Mouse (Mus musculus): ENCODE measurements at regions not wholly inside any gene's neighbourhood (a gene's known extent, or its start where the extent isn't known, plus 50 kb on each side); places are given as distances from the start of the nearest gene placed in this dataset.

- H3K36me3 ChIP-seq = no peaks in the 10 kb centered on the region
- WGBS = 86% methylated on average over 2 of the region's 2 CpGs
- H3K4me3 ChIP-seq (replicated peaks) = no peak overlapping the region
- no peaks in the 10 kb centered on the region for H3K9me3 ChIP-seq
- ATAC-seq = no peak
- H3K4me1 ChIP-seq (replicated peaks) = peaks cover 9% of the 10 kb centered on the region; the same call in 1 of the 2 replicates
- H3K9ac ChIP-seq = no peak overlapping the region
- H3K27ac ChIP-seq = no peak overlapping the region
- no peak overlapping the region for H3K4me2 ChIP-seq (replicated peaks)
- H3K27me3 ChIP-seq (replicated peaks) = no peaks in the 10 kb centered on the region
Measured at GRCm38 (mm10) chr7:111257842-111258241, 175.0 kb upstream of the Eif4g2 start.

- Histone ChIP-seq H3K27ac (no peak overlapping the region), H3K4me2 (replicated peaks) (no peak overlapping the region), H3K4me1 (replicated peaks) (peaks cover 9% of the 10 kb centered on the region; the same call in 1 of the 2 replicates), H3K27me3 (replicated peaks) (no peaks in the 10 kb centered on the region), H3K36me3 (no peaks in the 10 kb centered on the region), H3K9ac (no peak overlapping the region), H3K4me3 (replicated peaks) (no peak overlapping the region), H3K9me3 (no peaks in the 10 kb centered on the region)
- 89% methylated on average over 2 of the region's 2 CpGs for whole genome bisulfite sequencing
- no peak for ATAC-seq
Measured at GRCm38 (mm10) chr7:111256199-111256598, 173.4 kb upstream of the Eif4g2 start.

GRCm38 (mm10) chr7:111249606-111250005, 166.8 kb upstream of the Eif4g2 start:
- no peaks in the 10 kb centered on the region for H3K36me3 ChIP-seq
- H3K27ac ChIP-seq = no peak overlapping the region
- no peaks in the 10 kb centered on the region for H3K9me3 ChIP-seq
- no peaks in the 10 kb centered on the region for H3K27me3 ChIP-seq (replicated peaks)
- no peak overlapping the region for H3K4me2 ChIP-seq (replicated peaks)
- 30% methylated on average over 5 of the region's 5 CpGs for WGBS
- no peak overlapping the region for H3K9ac ChIP-seq
- no peak overlapping the region for H3K4me3 ChIP-seq (replicated peaks)
- H3K4me1 ChIP-seq (replicated peaks) = no peaks in the 10 kb centered on the region
- peak; percentile 53; the same call in 1 of the 2 replicates for ATAC-seq

- Histone ChIP-seq H3K4me2 (replicated peaks) (no peak overlapping the region), H3K36me3 (no peaks in the 10 kb centered on the region), H3K27me3 (replicated peaks) (no peaks in the 10 kb centered on the region), H3K4me3 (replicated peaks) (no peak overlapping the region), H3K9me3 (no peaks in the 10 kb centered on the region), H3K4me1 (replicated peaks) (no peaks in the 10 kb centered on the region), H3K9ac (no peak overlapping the region), H3K27ac (no peak overlapping the region)
- WGBS = 93% methylated on average over 8 of the region's 8 CpGs
- no peak for ATAC-seq
Measured at GRCm38 (mm10) chr7:111245488-111245887, 162.7 kb upstream of the Eif4g2 start.

GRCm38 (mm10) chr7:111245067-111245466, 162.2 kb upstream of the Eif4g2 start:
- no peaks in the 10 kb centered on the region for H3K36me3 ChIP-seq
- H3K9ac ChIP-seq = no peak overlapping the region
- H3K4me1 ChIP-seq (replicated peaks) = no peaks in the 10 kb centered on the region
- H3K9me3 ChIP-seq = no peaks in the 10 kb centered on the region
- WGBS = 67% methylated on average over 6 of the region's 6 CpGs
- H3K27me3 ChIP-seq (replicated peaks) = no peaks in the 10 kb centered on the region
- no peak overlapping the region for H3K4me3 ChIP-seq (replicated peaks)
- H3K27ac ChIP-seq = no peak overlapping the region
- ATAC-seq = no peak
- H3K4me2 ChIP-seq (replicated peaks) = no peak overlapping the region

- Histone ChIP-seq H3K9ac (no peak overlapping the region), H3K36me3 (no peaks in the 10 kb centered on the region), H3K4me3 (replicated peaks) (no peak overlapping the region), H3K27ac (no peak overlapping the region), H3K9me3 (no peaks in the 10 kb centered on the region), H3K27me3 (replicated peaks) (no peaks in the 10 kb centered on the region), H3K4me1 (replicated peaks) (no peaks in the 10 kb centered on the region), H3K4me2 (replicated peaks) (no peak overlapping the region)
- WGBS = 80% methylated on average over 1 of the region's 1 CpGs
- no peak for ATAC-seq
Measured at GRCm38 (mm10) chr7:111243831-111244230, 161.0 kb upstream of the Eif4g2 start.

- Histone ChIP-seq H3K9me3 (no peaks in the 10 kb centered on the region), H3K36me3 (no peaks in the 10 kb centered on the region), H3K4me1 (replicated peaks) (no peaks in the 10 kb centered on the region), H3K27ac (no peak overlapping the region), H3K9ac (no peak overlapping the region), H3K4me3 (replicated peaks) (no peak overlapping the region), H3K4me2 (replicated peaks) (no peak overlapping the region), H3K27me3 (replicated peaks) (no peaks in the 10 kb centered on the region)
- ATAC-seq = no peak
- WGBS = 48% methylated on average over 10 of the region's 10 CpGs
Measured at GRCm38 (mm10) chr7:111242646-111243045, 159.8 kb upstream of the Eif4g2 start.

- no peaks in the 10 kb centered on the region for H3K36me3 ChIP-seq
- no peaks in the 10 kb centered on the region for H3K4me1 ChIP-seq (replicated peaks)
- H3K27ac ChIP-seq = no peak overlapping the region
- no peak for ATAC-seq
- H3K9me3 ChIP-seq = no peaks in the 10 kb centered on the region
- no peak overlapping the region for H3K4me3 ChIP-seq (replicated peaks)
- no peaks in the 10 kb centered on the region for H3K27me3 ChIP-seq (replicated peaks)
- H3K4me2 ChIP-seq (replicated peaks) = no peak overlapping the region
- no peak overlapping the region for H3K9ac ChIP-seq
- WGBS = 40% methylated on average over 4 of the region's 4 CpGs
Measured at GRCm38 (mm10) chr7:111241538-111241937, 158.7 kb upstream of the Eif4g2 start.

- Histone ChIP-seq H3K4me2 (replicated peaks) (no peak overlapping the region), H3K9me3 (no peaks in the 10 kb centered on the region), H3K9ac (no peak overlapping the region), H3K27me3 (replicated peaks) (no peaks in the 10 kb centered on the region), H3K4me3 (replicated peaks) (no peak overlapping the region), H3K4me1 (replicated peaks) (no peaks in the 10 kb centered on the region), H3K36me3 (no peaks in the 10 kb centered on the region), H3K27ac (no peak overlapping the region)
- 66% methylated on average over 9 of the region's 9 CpGs for WGBS
- ATAC-seq = no peak
Measured at GRCm38 (mm10) chr7:111240234-111240826, 157.5 kb upstream of the Eif4g2 start.

GRCm38 (mm10) chr7:111237819-111238218, 155.0 kb upstream of the Eif4g2 start:
- Histone ChIP-seq H3K36me3 (no peaks in the 10 kb centered on the region), H3K9ac (no peak overlapping the region), H3K9me3 (no peaks in the 10 kb centered on the region), H3K27me3 (replicated peaks) (no peaks in the 10 kb centered on the region), H3K4me1 (replicated peaks) (no peaks in the 10 kb centered on the region), H3K4me2 (replicated peaks) (no peak overlapping the region), H3K27ac (no peak overlapping the region), H3K4me3 (replicated peaks) (no peak overlapping the region)
- no peak for ATAC-seq
- 52% methylated on average over 9 of the region's 9 CpGs for WGBS

GRCm38 (mm10) chr7:111230630-111231029, 147.8 kb upstream of the Eif4g2 start:
- no peak overlapping the region for H3K27ac ChIP-seq
- ATAC-seq = no peak
- H3K9me3 ChIP-seq = no peaks in the 10 kb centered on the region

GRCm38 (mm10) chr7:111227082-111227481, 144.3 kb upstream of the Eif4g2 start:
- Histone ChIP-seq H3K4me2 (replicated peaks) (no peak overlapping the region), H3K4me3 (replicated peaks) (no peak overlapping the region), H3K9me3 (no peaks in the 10 kb centered on the region), H3K4me1 (replicated peaks) (no peaks in the 10 kb centered on the region), H3K27ac (no peak overlapping the region), H3K9ac (no peak overlapping the region), H3K36me3 (no peaks in the 10 kb centered on the region), H3K27me3 (replicated peaks) (no peaks in the 10 kb centered on the region)
- no peak for ATAC-seq
- WGBS = 57% methylated on average over 3 of the region's 3 CpGs

More at GRCm38 (mm10) chr7:111230630-111231029, 147.8 kb upstream of the Eif4g2 start:
- H3K4me2 ChIP-seq (replicated peaks) = no peak overlapping the region
- H3K4me3 ChIP-seq (replicated peaks) = no peak overlapping the region
- no peaks in the 10 kb centered on the region for H3K36me3 ChIP-seq
- 63% methylated on average over 2 of the region's 2 CpGs for WGBS
- no peak overlapping the region for H3K9ac ChIP-seq
- no peaks in the 10 kb centered on the region for H3K27me3 ChIP-seq (replicated peaks)
- no peaks in the 10 kb centered on the region for H3K4me1 ChIP-seq (replicated peaks)

- Histone ChIP-seq H3K9me3 (no peaks in the 10 kb centered on the region), H3K4me2 (replicated peaks) (no peak overlapping the region), H3K27ac (no peak overlapping the region), H3K27me3 (replicated peaks) (no peaks in the 10 kb centered on the region), H3K4me1 (replicated peaks) (no peaks in the 10 kb centered on the region), H3K36me3 (no peaks in the 10 kb centered on the region), H3K4me3 (replicated peaks) (no peak overlapping the region), H3K9ac (no peak overlapping the region)
- ATAC-seq = no peak
- 75% methylated on average over 1 of the region's 1 CpGs for WGBS
Measured at GRCm38 (mm10) chr7:111226026-111226656, 143.3 kb upstream of the Eif4g2 start.
